Mouse (Mus musculus) CH12.LX (cell line): Measurements from ENCODE around the gene Cog7. TPM values are rescaled to one million over a fixed set of nuclear protein-coding genes. Genes with fewer than 3 reads are reported as not detected.

ENCODE experiments used
- DNase-seq: peaks from one replicate; pipeline ENCODE4 v3.0.0-alpha.2; 2013; ENCODE audit errors: extremely low read depth
- H3K27ac ChIP-seq: 2 replicates; pipeline ENCODE4 v1.5.1; 2012; ENCODE audit warnings: low read depth, mild to moderate bottlenecking, control low read depth, moderate library complexity; ENCODE audit not compliant: insufficient read depth
- H3K27me3 ChIP-seq: replicated peaks from 2 replicates; pipeline ENCODE3; 2012; ENCODE audit warnings: inconsistent platforms
- H3K36me3 ChIP-seq, 2 experiments: replicated peaks in 1 of 2; 2 replicates each; pipeline versions ENCODE3 to v1.6.1; 2012; ENCODE audit warnings: inconsistent platforms in 1 of 2, low read length in 1 of 2, mild to moderate bottlenecking in 1 of 2, mixed read lengths in 1 of 2, moderate library complexity in 1 of 2; ENCODE audit not compliant: control insufficient read depth in 1 of 2, insufficient read depth in 1 of 2
- H3K4me1 ChIP-seq, 2 experiments: 2 replicates each; pipeline ENCODE4 v1.6.1; 2012; ENCODE audit warnings: inconsistent platforms in 1 of 2, moderate library complexity in 1 of 2; ENCODE audit not compliant: insufficient read depth in 2 of 2, control insufficient read depth in 1 of 2
- H3K4me2 ChIP-seq: 2 replicates; pipeline ENCODE4 v1.6.1; 2012; ENCODE audit warnings: low read depth, mild to moderate bottlenecking, control low read depth; ENCODE audit not compliant: poor library complexity, insufficient read depth, severe bottlenecking
- H3K4me3 ChIP-seq, 3 experiments: fragments of 150-350 bp in 1 of 3; sonication (generic) in 1 of 3; replicated peaks in 1 of 3; 2 replicates each; pipeline versions ENCODE3 to v1.5.1; 2011 to 2012; ENCODE audit warnings: low read depth in 2 of 3, low read length in 2 of 3, mild to moderate bottlenecking in 2 of 3, moderate library complexity in 2 of 3, control low read depth in 1 of 3, improper control_type of control experiment in 1 of 3, inconsistent platforms in 1 of 3, mixed read lengths in 1 of 3; ENCODE audit not compliant: poor library complexity in 1 of 3
- H3K79me2 ChIP-seq: replicated peaks from 2 replicates; pipeline ENCODE4 v1.6.1; 2012; ENCODE audit warnings: mild to moderate bottlenecking, moderate library complexity; ENCODE audit not compliant: control insufficient read depth, poor library complexity, insufficient read depth, severe bottlenecking; ENCODE audit errors: extremely low read depth
- H3K9ac ChIP-seq: 2 replicates; pipeline ENCODE4 v1.6.1; 2012; ENCODE audit warnings: low read depth, mild to moderate bottlenecking, control low read depth, moderate library complexity; ENCODE audit not compliant: insufficient read depth
- H3K9me3 ChIP-seq: replicated peaks from 2 replicates; pipeline ENCODE3; 2012; ENCODE audit warnings: low read length, inconsistent platforms, mixed read lengths
- CTCF ChIP-seq, 2 experiments: IDR thresholded peaks in 1 of 2; conservative IDR thresholded peaks in 1 of 2; 2 replicates each; pipeline ENCODE4 v1.5.1; 2011 to 2012; ENCODE audit warnings: low read depth in 2 of 2, low read length in 2 of 2, improper control_type of control experiment in 1 of 2, inconsistent platforms in 1 of 2, mild to moderate bottlenecking in 1 of 2, moderate library complexity in 1 of 2
- E2F4 ChIP-seq: IDR thresholded peaks from 2 replicates; pipeline ENCODE4 v1.6.1; 2011; ENCODE audit warnings: low read depth, low read length, improper control_type of control experiment; ENCODE audit not compliant: insufficient replicate concordance
- ETS1 ChIP-seq: conservative IDR thresholded peaks from 2 replicates; pipeline ENCODE4 v1.6.1; 2012; ENCODE audit warnings: low read depth, mild to moderate bottlenecking, inconsistent platforms, low read length, improper control_type of control experiment, moderate library complexity
- IRF4 ChIP-seq: IDR thresholded peaks from 2 replicates; pipeline ENCODE4 v1.6.1; 2014; ENCODE audit warnings: low read depth, mild to moderate bottlenecking, inconsistent platforms, low read length, improper control_type of control experiment
- JUND ChIP-seq: conservative IDR thresholded peaks from 2 replicates; pipeline ENCODE4 v1.6.1; 2011; ENCODE audit warnings: low read depth, low read length, improper control_type of control experiment
- MAX ChIP-seq: IDR thresholded peaks from 2 replicates; pipeline ENCODE4 v1.6.1; 2011; ENCODE audit warnings: low read length, improper control_type of control experiment
- MEF2A ChIP-seq: IDR thresholded peaks from 2 replicates; pipeline ENCODE4 v1.6.1; 2014; ENCODE audit warnings: low read depth, mild to moderate bottlenecking, inconsistent platforms, low read length, improper control_type of control experiment, borderline replicate concordance
- MXI1 ChIP-seq: IDR thresholded peaks from 2 replicates; pipeline ENCODE4 v1.6.1; 2011; ENCODE audit warnings: mild to moderate bottlenecking, low read depth, low read length, improper control_type of control experiment
- PAX5 ChIP-seq: IDR thresholded peaks from 2 replicates; pipeline ENCODE4 v1.6.1; 2012; ENCODE audit warnings: low read length, inconsistent platforms, mixed read lengths
- SIN3A ChIP-seq: IDR thresholded peaks from 2 replicates; pipeline ENCODE4 v1.6.1; 2012; ENCODE audit warnings: low read length, improper control_type of control experiment, inconsistent platforms
- UBTF ChIP-seq: IDR thresholded peaks from 2 replicates; pipeline ENCODE4 v1.6.1; 2012; ENCODE audit warnings: low read depth, mild to moderate bottlenecking, inconsistent platforms, low read length, improper control_type of control experiment, moderate library complexity
- USF1 ChIP-seq: IDR thresholded peaks from 2 replicates; pipeline ENCODE4 v1.6.1; 2014; ENCODE audit warnings: low read depth, mild to moderate bottlenecking, inconsistent platforms, low read length, improper control_type of control experiment
- ZKSCAN1 ChIP-seq: IDR thresholded peaks from 2 replicates; pipeline ENCODE4 v1.6.1; 2012; ENCODE audit warnings: low read depth, inconsistent platforms, low read length, improper control_type of control experiment, borderline replicate concordance
- ZNF384 ChIP-seq: IDR thresholded peaks from 2 replicates; pipeline ENCODE4 v1.6.1; 2012; ENCODE audit warnings: low read depth, low read length, improper control_type of control experiment, inconsistent platforms
- dilution Hi-C: fragments of 300-500 bp; cut with MboI; formaldehyde crosslinking; loops from 2 replicates; pipeline ENCODE4 v1.14.3; 2020; ENCODE audit warnings: low sequenced_read_pairs; ENCODE audit not compliant: extremely low pct_unique_long_range_greater_than_20kb, extremely low pct_ligation_motif_present
- in situ Hi-C: fragments of 300-500 bp; cut with MboI; formaldehyde crosslinking; loops from 3 replicates; pipeline ENCODE4 v1.14.3; 2019; ENCODE audit warnings: low sequenced_read_pairs, low pct_ligation_motif_present, low pct_unique_long_range_greater_than_20kb, mixed read lengths
- polyA plus RNA-seq: library from polyadenylated mRNA; unstranded; fragments of >175 nt; gene quantifications from 2 replicates; pipeline ENCODE4 v1.2.1, GENCODE M21; 2012; ENCODE audit warnings: low read depth; ENCODE audit not compliant: insufficient read length
- total RNA-seq, 2 experiments: library from RNA; depleted of rRNA; stranded (reverse); fragments of 300-350 nt in 1 of 2; fragments of >200 nt in 1 of 2; gene quantifications; 2 replicates each; pipeline ENCODE4 v1.2.3; 2012 to 2014

The Cog7 gene
- total and polyA plus RNA-seq, 3 experiments: 14.1 to 22.4 (median 22.2) TPM

- in situ Hi-C loops (no loop called here), dilution Hi-C loops (no loop called here)
- Histone ChIP-seq H3K4me2 (no peak overlapping the region), H3K27ac (no peak overlapping the region), H3K79me2 (no peaks in the 10 kb centered on the region), H3K4me1 (no peaks in the 10 kb centered on the region), H3K4me3 (no peak overlapping the region), H3K9me3 (no peaks in the 10 kb centered on the region), H3K36me3 (peaks cover 38 to 89% of the 10 kb centered on the region in 2 experiments), H3K27me3 (no peaks in the 10 kb centered on the region), H3K9ac (no peak overlapping the region)
- no peak for TF ChIP-seq CTCF (conservative IDR thresholded peaks at IDR 0.05 in 1 of 2, IDR thresholded peaks at IDR 0.05 in 1 of 2; ENCODE audit: low read depth in 2 of 2, low read length in 2 of 2)
- no peak for DNase-seq
These were observed 50.3 kb downstream of the Cog7 start for GRCm38 (mm10) chr7:121931246-121931645.

- in situ Hi-C loops: no loop called here
- Histone ChIP-seq H3K4me2 (no peak overlapping the region), H3K4me1 (no peaks in the 10 kb centered on the region), H3K36me3 (peaks cover 47 to 93% of the 10 kb centered on the region in 2 experiments), H3K79me2 (no peaks in the 10 kb centered on the region), H3K4me3 (no peak overlapping the region), H3K9me3 (no peaks in the 10 kb centered on the region), H3K27ac (no peak overlapping the region), H3K27me3 (no peaks in the 10 kb centered on the region), H3K9ac (no peak overlapping the region)
- DNase-seq: no peak
- TF ChIP-seq MEF2A: no peak
- no peak for TF ChIP-seq SIN3A
- TF ChIP-seq MAX: no peak
- TF ChIP-seq PAX5: no peak
- no peak for TF ChIP-seq E2F4
- TF ChIP-seq UBTF: no peak
- no peak for TF ChIP-seq USF1
- no peak for TF ChIP-seq IRF4
- TF ChIP-seq ETS1: no peak
- no peak for TF ChIP-seq ZKSCAN1
- no peak for TF ChIP-seq JUND
- TF ChIP-seq MXI1: no peak
- dilution Hi-C loops: no loop called here
These were observed 53.6 kb downstream of the Cog7 start for GRCm38 (mm10) chr7:121927882-121928281.

- Histone ChIP-seq H3K4me2 (no peak overlapping the region), H3K27me3 (no peaks in the 10 kb centered on the region), H3K4me3 (no peak overlapping the region), H3K79me2 (no peaks in the 10 kb centered on the region), H3K9ac (no peak overlapping the region), H3K36me3 (peaks cover 35 to 89% of the 10 kb centered on the region in 2 experiments), H3K9me3 (no peaks in the 10 kb centered on the region), H3K4me1 (no peaks in the 10 kb centered on the region), H3K27ac (no peak overlapping the region)
- DNase-seq: no peak
- dilution Hi-C loops: no loop called here
- TF ChIP-seq ZNF384 (no peak), ZKSCAN1 (0 out of 2 replicates have a peak, but pooled peaks have one; percentile 57)
- in situ Hi-C loops: no loop called here
These were observed 57.1 kb downstream of the Cog7 start for GRCm38 (mm10) chr7:121924361-121924760.
